Mouse (Mus musculus): ENCODE results near the gene Smg6.

Gene Smg6

GRCm38 (mm10) chr11:75184986-75185385, 259.4 kb downstream of the Smg6 start:
- peak; percentile 82 for DNase-seq (ENCODE audit: low read depth, low spot score)

GRCm38 (mm10) chr11:75189713-75190370, 264.2 kb downstream of the Smg6 start:
- DNase-seq (ENCODE audit: low read depth, low spot score), result peak; percentile 29
- Histone ChIP-seq H3K36me3 (ENCODE audit: control insufficient read depth, insufficient read depth, low read length, poor library complexity, severe bottlenecking) (no peaks in the 10 kb centered on the region), H3K27me3 (ENCODE audit: control insufficient read depth, insufficient read depth, low read length, poor library complexity, severe bottlenecking) (0 out of 2 replicates have a peak, but pooled peaks cover 2% of the 10 kb centered on the region)

More at GRCm38 (mm10) chr11:75184986-75185385, 259.4 kb downstream of the Smg6 start:
- Histone ChIP-seq H3K36me3 (ENCODE audit: control insufficient read depth, insufficient read depth, low read length, poor library complexity, severe bottlenecking) (peaks cover 1% of the 10 kb centered on the region; the same call in 1 of the 2 replicates), H3K27me3 (ENCODE audit: control insufficient read depth, insufficient read depth, low read length, poor library complexity, severe bottlenecking) (no peaks in the 10 kb centered on the region)

- DNase-seq (ENCODE audit: low read depth, low spot score), result peak; percentile 93
- H3K36me3 ChIP-seq (ENCODE audit: control insufficient read depth, insufficient read depth, low read length, poor library complexity, severe bottlenecking), result no peaks in the 10 kb centered on the region
These were observed 264.7 kb downstream of the Smg6 start for GRCm38 (mm10) chr11:75190371-75190724.

GRCm38 (mm10) chr11:75190905-75191441, 265.4 kb downstream of the Smg6 start, which contains the start of gene Dph1:
Gene Dph1, minus strand, starts transcription at chr11:75191241.
- 0 out of 2 replicates have a peak, but pooled peaks cover 2% of the 10 kb centered on the region for H3K27me3 ChIP-seq (ENCODE audit: control insufficient read depth, insufficient read depth, low read length, poor library complexity, severe bottlenecking)
- no peaks in the 10 kb centered on the region for H3K36me3 ChIP-seq (ENCODE audit: control insufficient read depth, insufficient read depth, low read length, poor library complexity, severe bottlenecking)
- DNase-seq (ENCODE audit: low read depth, low spot score), result no peak

More at GRCm38 (mm10) chr11:75190371-75190724, 264.7 kb downstream of the Smg6 start:
- 0 out of 2 replicates have a peak, but pooled peaks cover 2% of the 10 kb centered on the region for H3K27me3 ChIP-seq (ENCODE audit: control insufficient read depth, insufficient read depth, low read length, poor library complexity, severe bottlenecking)

GRCm38 (mm10) chr11:75191841-75192240, 266.2 kb downstream of the Smg6 start:
- Histone ChIP-seq H3K27me3 (ENCODE audit: control insufficient read depth, insufficient read depth, low read length, poor library complexity, severe bottlenecking) (0 out of 2 replicates have a peak, but pooled peaks cover 2% of the 10 kb centered on the region), H3K36me3 (ENCODE audit: control insufficient read depth, insufficient read depth, low read length, poor library complexity, severe bottlenecking) (no peaks in the 10 kb centered on the region)
- DNase-seq (ENCODE audit: low read depth, low spot score), result no peak

GRCm38 (mm10) chr11:75192336-75193214, 267.0 kb downstream of the Smg6 start:
- DNase-seq (ENCODE audit: low read depth, low spot score), result peak; percentile 80
- no peaks in the 10 kb centered on the region for H3K36me3 ChIP-seq (ENCODE audit: control insufficient read depth, insufficient read depth, low read length, poor library complexity, severe bottlenecking)
- H3K27me3 ChIP-seq (ENCODE audit: control insufficient read depth, insufficient read depth, low read length, poor library complexity, severe bottlenecking), result 0 out of 2 replicates have a peak, but pooled peaks cover 2% of the 10 kb centered on the region

GRCm38 (mm10) chr11:75193256-75194071, 267.8 kb downstream of the Smg6 start, which contains the start of gene Rtn4rl1:
Gene Rtn4rl1, plus strand, starts transcription at chr11:75193783.
- no peaks in the 10 kb centered on the region for H3K36me3 ChIP-seq (ENCODE audit: control insufficient read depth, insufficient read depth, low read length, poor library complexity, severe bottlenecking)
- 0 out of 2 replicates have a peak, but pooled peaks cover 2% of the 10 kb centered on the region for H3K27me3 ChIP-seq (ENCODE audit: control insufficient read depth, insufficient read depth, low read length, poor library complexity, severe bottlenecking)
- DNase-seq (ENCODE audit: low read depth, low spot score), result peak; percentile 70

GRCm38 (mm10) chr11:75194121-75194849, 268.7 kb downstream of the Smg6 start:
- no peak for DNase-seq (ENCODE audit: low read depth, low spot score)
- H3K27me3 ChIP-seq (ENCODE audit: control insufficient read depth, insufficient read depth, low read length, poor library complexity, severe bottlenecking), result 0 out of 2 replicates have a peak, but pooled peaks cover 2% of the 10 kb centered on the region

GRCm38 (mm10) chr11:75194850-75195461, 269.3 kb downstream of the Smg6 start:
- Histone ChIP-seq H3K36me3 (ENCODE audit: control insufficient read depth, insufficient read depth, low read length, poor library complexity, severe bottlenecking) (no peaks in the 10 kb centered on the region), H3K27me3 (ENCODE audit: control insufficient read depth, insufficient read depth, low read length, poor library complexity, severe bottlenecking) (0 out of 2 replicates have a peak, but pooled peaks cover 2% of the 10 kb centered on the region)
- peak; percentile 84 for DNase-seq (ENCODE audit: low read depth, low spot score)

More at GRCm38 (mm10) chr11:75194121-75194849, 268.7 kb downstream of the Smg6 start:
- no peaks in the 10 kb centered on the region for H3K36me3 ChIP-seq (ENCODE audit: control insufficient read depth, insufficient read depth, low read length, poor library complexity, severe bottlenecking)

GRCm38 (mm10) chr11:75196131-75196530, 270.5 kb downstream of the Smg6 start:
- DNase-seq (ENCODE audit: low read depth, low spot score), result no peak
- Histone ChIP-seq H3K36me3 (ENCODE audit: control insufficient read depth, insufficient read depth, low read length, poor library complexity, severe bottlenecking) (no peaks in the 10 kb centered on the region), H3K27me3 (ENCODE audit: control insufficient read depth, insufficient read depth, low read length, poor library complexity, severe bottlenecking) (0 out of 2 replicates have a peak, but pooled peaks cover 2% of the 10 kb centered on the region)

- 0 out of 2 replicates have a peak, but pooled peaks cover 2% of the 10 kb centered on the region for H3K27me3 ChIP-seq (ENCODE audit: control insufficient read depth, insufficient read depth, low read length, poor library complexity, severe bottlenecking)
- peak; percentile 26 for DNase-seq (ENCODE audit: low read depth, low spot score)
- H3K36me3 ChIP-seq (ENCODE audit: control insufficient read depth, insufficient read depth, low read length, poor library complexity, severe bottlenecking), result no peaks in the 10 kb centered on the region
These were observed 272.3 kb downstream of the Smg6 start for GRCm38 (mm10) chr11:75197956-75198355.

GRCm38 (mm10) chr11:75198792-75199191, 273.2 kb downstream of the Smg6 start:
- Histone ChIP-seq H3K27me3 (ENCODE audit: control insufficient read depth, insufficient read depth, low read length, poor library complexity, severe bottlenecking) (0 out of 2 replicates have a peak, but pooled peaks cover 2% of the 10 kb centered on the region), H3K36me3 (ENCODE audit: control insufficient read depth, insufficient read depth, low read length, poor library complexity, severe bottlenecking) (no peaks in the 10 kb centered on the region)
- no peak for DNase-seq (ENCODE audit: low read depth, low spot score)

GRCm38 (mm10) chr11:75199951-75200350, 274.3 kb downstream of the Smg6 start:
- no peaks in the 10 kb centered on the region for H3K27me3 ChIP-seq (ENCODE audit: control insufficient read depth, insufficient read depth, low read length, poor library complexity, severe bottlenecking)
- no peaks in the 10 kb centered on the region for H3K36me3 ChIP-seq (ENCODE audit: control insufficient read depth, insufficient read depth, low read length, poor library complexity, severe bottlenecking)
- no peak for DNase-seq (ENCODE audit: low read depth, low spot score)
